Mouse (Mus musculus) retina, postnatal 1 day (tissue): ENCODE data around the gene Mrpl52.
A peak's percentile ranks its signal among the peaks of the same experiment; 100 is the strongest.

ENCODE experiments used
- DNase-seq: peaks from one replicate; pipeline ENCODE4 v3.0.0-alpha.2; 2012

Gene Mrpl52

GRCm38 (mm10) chr14:54412629-54413170 is 14.0 kb upstream of the Mrpl52 start:
- DNase-seq: peak; percentile 82

GRCm38 (mm10) chr14:54413877-54414700 is 12.6 kb upstream of the Mrpl52 start:
- DNase-seq: no peak

DNA sequence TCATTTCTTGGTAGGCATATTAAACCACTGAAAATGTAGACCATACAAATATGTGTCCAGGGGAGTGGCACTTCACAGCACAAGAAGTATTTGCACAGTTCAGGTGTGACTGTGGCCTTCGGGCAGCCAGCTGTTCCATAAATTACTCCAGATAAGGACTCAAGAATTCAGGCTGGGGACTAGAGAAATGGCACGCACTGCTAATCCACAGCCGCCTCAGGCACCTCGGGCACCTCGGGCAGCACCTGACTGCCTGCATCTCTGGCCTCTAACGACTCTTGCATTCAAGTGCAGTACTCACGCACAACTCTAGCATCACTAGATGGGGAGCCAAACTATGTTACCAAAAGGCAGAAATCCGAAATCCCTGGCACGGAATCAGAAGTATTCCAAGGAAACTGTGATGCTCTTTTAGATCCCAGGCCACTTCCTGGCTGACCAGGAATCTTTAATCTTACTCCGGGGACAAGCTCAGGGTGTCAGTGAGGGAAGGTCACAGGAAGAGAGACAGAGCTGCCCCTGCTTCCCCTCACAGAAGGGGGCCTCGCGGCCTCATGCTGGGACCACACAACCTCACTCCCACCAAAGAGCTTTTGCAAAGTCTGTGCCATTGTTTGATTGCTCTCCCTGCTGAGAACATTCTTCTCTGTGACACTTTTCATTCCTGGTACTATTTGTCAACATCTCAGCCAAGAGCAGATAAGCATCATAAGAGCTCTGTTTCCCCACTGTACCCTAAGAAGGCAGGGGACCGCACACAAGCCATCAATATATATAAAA is 11.3 kb upstream of the Mrpl52 start:
- no peak for DNase-seq

GRCm38 (mm10) chr14:54416229-54416775 is 10.4 kb upstream of the Mrpl52 start:
- no peak for DNase-seq

DNA sequence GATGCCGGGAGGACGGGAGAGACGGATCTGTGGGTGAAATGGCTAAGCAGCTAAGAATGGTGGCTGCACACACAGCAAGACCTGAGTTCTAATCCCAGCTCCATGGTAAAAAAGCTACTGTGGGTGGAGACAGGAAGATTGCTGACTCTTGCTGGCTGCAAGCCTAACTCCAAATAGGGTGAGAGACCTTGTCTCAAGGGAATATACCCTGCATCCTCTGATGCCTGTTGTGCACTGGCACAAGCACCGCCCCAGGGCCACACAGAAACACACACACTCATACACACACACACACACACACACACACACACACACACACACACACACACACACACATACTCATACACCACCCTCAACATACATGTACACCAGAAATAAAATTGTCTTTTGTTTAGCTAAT is 9.9 kb upstream of the Mrpl52 start:
- no peak for DNase-seq

GRCm38 (mm10) chr14:54417623-54418081 is 9.1 kb upstream of the Mrpl52 start, which contains the start of gene Slc7a7:
TSS of gene Slc7a7 (minus strand) at chr14:54417780.
- DNase-seq: peak; percentile 61

DNA sequence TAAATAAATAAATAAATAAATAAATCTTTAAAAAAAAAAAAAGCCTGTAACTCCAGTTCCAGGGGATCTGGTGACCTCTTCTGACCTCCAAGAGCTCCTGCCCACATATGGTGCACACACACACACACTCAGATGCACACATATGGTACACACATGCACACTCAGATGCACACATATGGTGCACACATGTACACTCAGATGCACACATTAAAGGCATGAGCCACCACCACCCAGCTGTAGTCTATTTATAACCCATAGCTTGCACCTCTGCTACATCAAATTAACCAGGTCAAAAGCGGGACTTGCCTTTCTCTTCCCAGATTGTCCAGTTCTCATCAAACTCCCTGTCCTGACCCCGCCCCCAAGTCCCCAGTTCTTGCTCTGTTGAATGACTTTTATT is 5.7 kb upstream of the Mrpl52 start:
- no peak for DNase-seq

GRCm38 (mm10) chr14:54423406-54423805 is 3.3 kb upstream of the Mrpl52 start:
- peak; percentile 47 for DNase-seq

- DNase-seq: no peak
Observed at GRCm38 (mm10) chr14:54424634-54425033, 2.1 kb upstream of the Mrpl52 start.

DNA sequence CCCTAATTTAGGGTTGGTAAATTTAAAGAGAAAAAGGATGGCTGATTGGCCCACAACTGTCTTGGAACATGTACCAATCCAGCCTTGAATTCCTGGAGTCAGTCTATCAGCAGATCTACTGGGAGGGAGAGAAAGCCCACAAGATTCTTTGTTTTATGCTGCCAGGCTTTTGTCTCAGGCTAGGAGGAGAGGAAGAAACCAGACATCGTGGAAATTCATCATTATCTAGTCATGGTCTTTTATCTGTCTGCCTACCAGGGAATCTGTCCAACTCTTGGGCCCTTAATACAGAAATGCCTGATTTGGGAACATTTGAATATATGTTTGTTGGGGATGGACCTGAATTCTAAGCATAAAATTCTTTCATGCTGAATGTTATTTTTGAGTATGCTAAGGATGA is 1.2 kb upstream of the Mrpl52 start:
- no peak for DNase-seq

GRCm38 (mm10) chr14:54426003-54426688 is 563 bp upstream of the Mrpl52 start:
- no peak for DNase-seq

- no peak for DNase-seq
Observed at GRCm38 (mm10) chr14:54427696-54428095, 987 bp downstream of the Mrpl52 start.

DNA sequence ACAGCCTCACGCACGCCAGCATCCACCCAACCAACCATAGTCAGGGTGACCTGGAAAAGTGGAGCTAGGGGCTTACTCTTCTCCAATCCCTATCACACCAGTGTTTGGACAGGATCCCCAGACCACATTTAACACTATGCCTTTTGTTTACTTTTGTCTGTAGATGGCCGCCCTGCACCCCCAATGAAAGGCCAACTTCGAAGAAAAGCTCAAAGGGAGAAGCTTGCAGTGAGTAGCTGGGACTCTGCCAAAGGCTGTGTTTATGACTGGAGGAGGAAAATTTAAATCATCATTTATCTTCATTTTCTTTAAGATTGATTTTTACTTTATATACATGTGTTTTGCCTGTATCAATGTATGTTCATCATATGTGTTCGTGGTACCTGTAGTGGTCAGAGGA is 1.7 kb downstream of the Mrpl52 start:
- DNase-seq: no peak

DNA sequence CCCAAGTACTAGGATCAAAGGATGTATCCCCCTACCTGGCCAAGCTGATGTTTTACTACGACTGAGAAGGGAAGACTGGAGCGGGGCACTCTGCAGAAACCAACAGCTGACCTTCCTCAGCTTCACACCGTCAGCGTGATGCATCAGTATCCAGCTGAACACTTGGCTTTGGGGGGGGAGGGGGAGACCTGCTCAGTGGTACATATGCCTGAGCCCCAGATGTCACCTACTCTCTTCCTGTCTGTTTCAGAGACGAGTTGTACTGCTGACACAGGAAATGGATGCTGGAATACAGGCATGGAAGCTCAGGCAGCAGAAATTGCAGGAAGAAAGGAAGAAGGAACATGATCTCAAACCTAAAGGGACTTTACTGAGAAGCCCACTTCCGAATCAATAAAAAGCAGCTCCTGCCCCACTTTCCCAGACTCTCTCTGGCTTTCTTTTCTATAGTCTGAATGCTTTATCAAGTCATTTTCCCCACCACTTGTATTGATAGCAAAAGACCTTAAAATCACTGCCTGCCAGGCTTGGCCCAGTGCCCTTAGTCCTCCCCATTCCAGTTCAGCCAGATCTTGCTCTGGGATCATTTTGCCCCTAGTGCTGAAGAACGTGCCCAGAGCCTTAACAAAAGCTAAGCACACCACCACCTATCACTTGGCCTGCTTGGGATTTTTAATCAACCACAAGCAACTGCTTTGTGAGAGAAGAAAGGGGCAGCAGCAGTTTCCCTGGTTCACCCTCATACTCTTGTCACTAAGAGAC is 2.8 kb downstream of the Mrpl52 start:
- DNase-seq: no peak

- DNase-seq: peak; percentile 50
Observed at GRCm38 (mm10) chr14:54430406-54431145, 3.9 kb downstream of the Mrpl52 start.

- peak; percentile 87 for DNase-seq
Observed at GRCm38 (mm10) chr14:54431334-54432077, 4.8 kb downstream of the Mrpl52 start, which contains the start of gene Mmp14. TSS of gene Mmp14 (plus strand) at chr14:54431612.

DNA sequence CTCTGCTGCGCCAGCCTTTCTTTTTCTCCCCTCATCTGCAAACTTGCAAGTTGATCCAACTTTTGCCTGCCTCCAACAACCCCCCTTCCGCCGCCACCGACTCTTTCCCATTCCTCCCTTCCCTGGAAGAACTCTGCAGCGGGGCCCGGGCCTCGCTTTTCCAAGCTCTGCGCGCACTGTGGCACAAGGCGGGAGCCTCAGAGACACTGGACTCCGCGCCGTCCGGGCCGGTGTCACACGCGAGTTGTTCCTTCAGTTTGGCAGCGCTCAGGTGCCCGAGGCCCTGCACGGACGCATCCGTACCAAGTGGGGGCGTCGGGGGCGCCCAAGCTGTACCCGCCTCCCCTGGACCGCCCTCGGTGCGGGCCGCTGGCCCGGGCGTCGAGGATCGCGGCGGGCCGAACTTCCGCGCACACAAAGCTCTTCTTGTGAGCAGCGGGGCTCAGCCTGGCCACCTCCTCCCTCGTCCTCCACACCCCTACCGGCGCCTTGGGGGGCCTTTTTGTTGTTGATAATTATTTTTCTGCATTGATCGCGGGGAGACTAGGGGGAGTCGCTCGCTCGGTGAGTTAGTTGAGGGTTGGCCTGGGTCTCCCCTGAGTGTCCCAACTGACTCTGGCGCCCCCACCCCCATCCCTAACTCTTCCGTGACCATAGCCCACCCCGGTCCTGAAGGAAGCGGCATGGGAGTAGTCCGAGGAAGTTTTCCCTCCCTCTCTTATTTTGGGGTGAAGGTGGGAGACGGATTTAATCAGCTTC is 5.5 kb downstream of the Mrpl52 start:
- DNase-seq: peak; percentile 68

GRCm38 (mm10) chr14:54432837-54433830 is 6.4 kb downstream of the Mrpl52 start:
- DNase-seq: peak; percentile 54
